Mouse (Mus musculus): ENCODE measurements at regions not wholly inside any gene's neighbourhood (a gene's known extent, or its start where the extent isn't known, plus 50 kb on each side); places are given as distances from the start of the nearest gene placed in this dataset.

DNA sequence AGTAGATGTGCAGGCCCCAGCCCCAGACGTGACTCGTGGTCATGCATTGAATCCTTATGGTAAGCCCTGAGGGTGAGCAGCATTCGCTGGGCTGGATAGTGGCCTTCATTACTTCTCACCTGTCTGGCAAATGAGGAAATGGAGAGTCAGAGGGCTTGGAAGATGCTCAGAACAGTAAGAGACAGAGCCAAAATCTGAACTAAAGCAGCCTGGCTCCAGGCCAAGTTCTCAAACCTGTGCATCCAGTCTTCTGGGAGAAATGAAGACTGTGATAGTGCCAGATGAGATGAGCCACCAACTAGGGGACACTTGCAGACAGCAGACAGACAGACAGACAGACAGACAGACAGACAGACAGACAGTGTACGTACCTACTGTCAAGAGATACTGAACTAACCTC is 137.1 kb downstream of the Wscd1 start:
- in situ Hi-C loops (cut with MboI; ENCODE audit: low sequenced_read_pairs in 2 of 2, unreplicated experiment in 2 of 2): no loop called here
- no peaks in the 10 kb centered on the region for H3K36me3 ChIP-seq (ENCODE audit: control insufficient read depth, insufficient read depth, low read length, poor library complexity, severe bottlenecking)
- no peak for DNase-seq (ENCODE audit: low read depth, low spot score)
- H3K9ac ChIP-seq (ENCODE audit: insufficient read depth, low read depth, low read length, poor library complexity, severe bottlenecking): no peak overlapping the region
- H3K4me3 ChIP-seq (ENCODE audit: insufficient read depth in 1 of 2, low read depth in 1 of 2, low read length in 2 of 2, poor library complexity in 1 of 2, severe bottlenecking in 1 of 2): no peak overlapping the region
- no peak overlapping the region for H3K27ac ChIP-seq (ENCODE audit: insufficient read depth, low read depth, low read length, poor library complexity, severe bottlenecking)
- TF ChIP-seq HCFC1 (IDR thresholded peaks at IDR 0.05; ENCODE audit: borderline replicate concordance, insufficient read depth, low read length): no peak
- TF ChIP-seq ZNF384 (IDR thresholded peaks at IDR 0.05; ENCODE audit: low read depth, low read length): no peak
- no peaks in the 10 kb centered on the region for H3K4me1 ChIP-seq (ENCODE audit: control insufficient read depth in 2 of 2, insufficient read depth in 2 of 2, low read length in 2 of 2, poor library complexity in 1 of 2)
- H3K9me3 ChIP-seq (ENCODE audit: control insufficient read depth, insufficient read depth, low read depth, low read length): no peaks in the 10 kb centered on the region

- Histone ChIP-seq H3K9me3 (ENCODE audit: control insufficient read depth, insufficient read depth, low read depth, low read length) (no peaks in the 10 kb centered on the region), H3K4me3 (ENCODE audit: insufficient read depth in 1 of 2, low read depth in 1 of 2, low read length in 2 of 2, poor library complexity in 1 of 2, severe bottlenecking in 1 of 2) (no peak overlapping the region), H3K9ac (ENCODE audit: insufficient read depth, low read depth, low read length, poor library complexity, severe bottlenecking) (no peak overlapping the region), H3K36me3 (ENCODE audit: control insufficient read depth, insufficient read depth, low read length, poor library complexity, severe bottlenecking) (no peaks in the 10 kb centered on the region), H3K27ac (ENCODE audit: insufficient read depth, low read depth, low read length, poor library complexity, severe bottlenecking) (no peak overlapping the region), H3K4me1 (ENCODE audit: control insufficient read depth in 2 of 2, insufficient read depth in 2 of 2, low read length in 2 of 2, poor library complexity in 1 of 2) (no peaks in the 10 kb centered on the region)
- no peak for DNase-seq (ENCODE audit: low read depth, low spot score)
- in situ Hi-C loops (cut with MboI; ENCODE audit: low sequenced_read_pairs in 2 of 2, unreplicated experiment in 2 of 2): no loop called here
- TF ChIP-seq HCFC1 (IDR thresholded peaks at IDR 0.05; ENCODE audit: borderline replicate concordance, insufficient read depth, low read length) (no peak), CHD2 (IDR thresholded peaks at IDR 0.05; ENCODE audit: low read depth, low read length) (no peak), ZNF384 (IDR thresholded peaks at IDR 0.05; ENCODE audit: low read depth, low read length) (no peak), MAFK (IDR thresholded peaks at IDR 0.05; ENCODE audit: insufficient read depth, low read depth, low read length) (no peak), ZC3H11A (IDR thresholded peaks at IDR 0.05; ENCODE audit: borderline replicate concordance, low read depth, low read length) (no peak)
These were observed 135.1 kb downstream of the Wscd1 start for GRCm38 (mm10) chr11:71884861-71885260.

GRCm38 (mm10) chr11:71881841-71882240 is 132.1 kb downstream of the Wscd1 start:
- TF ChIP-seq ZC3H11A (IDR thresholded peaks at IDR 0.05; ENCODE audit: borderline replicate concordance, low read depth, low read length) (no peak), ZNF384 (IDR thresholded peaks at IDR 0.05; ENCODE audit: low read depth, low read length) (no peak), MAFK (IDR thresholded peaks at IDR 0.05; ENCODE audit: insufficient read depth, low read depth, low read length) (no peak), CHD2 (IDR thresholded peaks at IDR 0.05; ENCODE audit: low read depth, low read length) (no peak), HCFC1 (IDR thresholded peaks at IDR 0.05; ENCODE audit: borderline replicate concordance, insufficient read depth, low read length) (no peak)
- Histone ChIP-seq H3K4me3 (ENCODE audit: insufficient read depth in 1 of 2, low read depth in 1 of 2, low read length in 2 of 2, poor library complexity in 1 of 2, severe bottlenecking in 1 of 2) (no peak overlapping the region), H3K9ac (ENCODE audit: insufficient read depth, low read depth, low read length, poor library complexity, severe bottlenecking) (no peak overlapping the region), H3K9me3 (ENCODE audit: control insufficient read depth, insufficient read depth, low read depth, low read length) (no peaks in the 10 kb centered on the region), H3K36me3 (ENCODE audit: control insufficient read depth, insufficient read depth, low read length, poor library complexity, severe bottlenecking) (no peaks in the 10 kb centered on the region), H3K4me1 (ENCODE audit: control insufficient read depth in 2 of 2, insufficient read depth in 2 of 2, low read length in 2 of 2, poor library complexity in 1 of 2) (no peaks in the 10 kb centered on the region), H3K27ac (ENCODE audit: insufficient read depth, low read depth, low read length, poor library complexity, severe bottlenecking) (no peak overlapping the region)
- DNase-seq (ENCODE audit: low read depth, low spot score): no peak
- in situ Hi-C loops (cut with MboI; ENCODE audit: low sequenced_read_pairs in 2 of 2, unreplicated experiment in 2 of 2): no loop called here

DNA sequence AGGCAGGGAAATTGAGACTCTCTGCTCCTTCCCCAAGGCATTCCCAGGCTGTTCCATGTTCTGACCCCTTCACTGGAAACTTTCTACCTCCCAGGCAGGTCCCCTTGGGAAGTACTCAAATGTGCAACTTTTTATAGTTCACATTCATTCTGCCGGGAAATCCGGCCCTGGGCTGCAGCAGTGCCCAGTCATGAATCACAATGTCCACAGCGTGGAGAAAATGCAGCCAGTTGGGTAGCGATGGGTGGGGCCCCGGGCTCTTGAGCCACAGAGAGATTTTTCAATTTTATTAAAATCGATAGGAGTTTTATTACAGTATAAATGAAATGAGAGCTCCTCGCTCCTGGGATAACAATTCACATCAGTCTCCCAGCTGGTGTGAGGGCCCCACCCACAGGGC is 121.6 kb downstream of the Wscd1 start:
- no peak for DNase-seq (ENCODE audit: low read depth, low spot score)
- in situ Hi-C loops (cut with MboI; ENCODE audit: low sequenced_read_pairs in 2 of 2, unreplicated experiment in 2 of 2): no loop called here
- TF ChIP-seq MAFK (IDR thresholded peaks at IDR 0.05; ENCODE audit: insufficient read depth, low read depth, low read length) (no peak), ZNF384 (IDR thresholded peaks at IDR 0.05; ENCODE audit: low read depth, low read length) (no peak), HCFC1 (IDR thresholded peaks at IDR 0.05; ENCODE audit: borderline replicate concordance, insufficient read depth, low read length) (no peak), ZC3H11A (IDR thresholded peaks at IDR 0.05; ENCODE audit: borderline replicate concordance, low read depth, low read length) (no peak), CHD2 (IDR thresholded peaks at IDR 0.05; ENCODE audit: low read depth, low read length) (no peak)

GRCm38 (mm10) chr11:71866690-71867089 is 117.0 kb downstream of the Wscd1 start:
- Histone ChIP-seq H3K4me3 (ENCODE audit: insufficient read depth in 1 of 2, low read depth in 1 of 2, low read length in 2 of 2, poor library complexity in 1 of 2, severe bottlenecking in 1 of 2) (no peak overlapping the region), H3K9me3 (ENCODE audit: control insufficient read depth, insufficient read depth, low read depth, low read length) (no peaks in the 10 kb centered on the region), H3K27ac (ENCODE audit: insufficient read depth, low read depth, low read length, poor library complexity, severe bottlenecking) (no peak overlapping the region), H3K4me1 (ENCODE audit: control insufficient read depth in 2 of 2, insufficient read depth in 2 of 2, low read length in 2 of 2, poor library complexity in 1 of 2) (no peaks in the 10 kb centered on the region), H3K36me3 (ENCODE audit: control insufficient read depth, insufficient read depth, low read length, poor library complexity, severe bottlenecking) (no peaks in the 10 kb centered on the region), H3K9ac (ENCODE audit: insufficient read depth, low read depth, low read length, poor library complexity, severe bottlenecking) (no peak overlapping the region)
- no peak for DNase-seq (ENCODE audit: low read depth, low spot score)
- TF ChIP-seq ZC3H11A (IDR thresholded peaks at IDR 0.05; ENCODE audit: borderline replicate concordance, low read depth, low read length) (no peak), MAFK (IDR thresholded peaks at IDR 0.05; ENCODE audit: insufficient read depth, low read depth, low read length) (no peak)
- in situ Hi-C loops (cut with MboI; ENCODE audit: low sequenced_read_pairs in 2 of 2, unreplicated experiment in 2 of 2): no loop called here

More for the DNA sequence above, 121.6 kb downstream of the Wscd1 start:
- Histone ChIP-seq H3K27ac (ENCODE audit: insufficient read depth, low read depth, low read length, poor library complexity, severe bottlenecking) (no peak overlapping the region), H3K4me3 (ENCODE audit: insufficient read depth in 1 of 2, low read depth in 1 of 2, low read length in 2 of 2, poor library complexity in 1 of 2, severe bottlenecking in 1 of 2) (no peak overlapping the region), H3K4me1 (ENCODE audit: control insufficient read depth in 2 of 2, insufficient read depth in 2 of 2, low read length in 2 of 2, poor library complexity in 1 of 2) (no peaks in the 10 kb centered on the region), H3K9me3 (ENCODE audit: control insufficient read depth, insufficient read depth, low read depth, low read length) (no peaks in the 10 kb centered on the region), H3K9ac (ENCODE audit: insufficient read depth, low read depth, low read length, poor library complexity, severe bottlenecking) (no peak overlapping the region), H3K36me3 (ENCODE audit: control insufficient read depth, insufficient read depth, low read length, poor library complexity, severe bottlenecking) (no peaks in the 10 kb centered on the region)

Data from ES-E14 (cell line).